11 mouse cellular contexts compared by ENCODE assay signal in the genomic region with DNA sequence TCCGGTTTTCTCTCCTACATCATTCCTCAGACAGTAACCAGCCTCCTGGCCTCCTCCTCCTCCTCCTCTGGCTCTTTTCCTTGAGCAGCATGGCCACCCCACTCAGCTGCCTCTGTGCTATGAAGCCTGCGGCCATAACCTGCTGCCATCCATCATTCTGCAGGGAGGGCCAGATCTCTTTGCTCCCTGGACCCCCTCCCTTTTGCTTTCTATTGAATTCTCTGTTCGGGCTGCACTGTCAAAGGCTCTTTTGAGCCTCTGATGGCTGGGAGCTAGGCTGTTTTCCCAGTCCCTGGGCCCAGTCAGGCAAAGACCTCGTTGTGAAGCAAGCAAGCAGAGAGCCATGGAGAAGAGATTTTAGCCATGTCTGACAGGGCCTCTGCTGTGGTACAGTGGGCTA. TPM values are rescaled to one million over a fixed set of nuclear protein-coding genes. Genes with fewer than 3 reads are reported as not detected.
DNase-seq lines count a peak whose midpoint lies in the region; ATAC-seq and TF ChIP-seq lines count a peak whose summit lies in the region.
"Had no signal": no experiment of that assay in that cellular context is flagged by ENCODE, and none has a peak within 500 bp of the region (broad histone marks: within the 10 kb centered on the region; RNA-seq: fewer than 3 reads in every experiment).

No protein-coding gene starts in this region.

- peak; percentile 9 for DNase-seq in adrenal gland, postnatal 14 days
- no peak for DNase-seq in adrenal gland, postnatal 25 days
- DNase-seq in liver, embryonic 11.5 days (ENCODE audit: low spot score) = no peak
- DNase-seq in liver, postnatal 0 days = no peak
- DNase-seq in layer of hippocampus, adult 8-10 months (ENCODE audit: low spot score in 2 of 2) = peak; percentile 43 to 62
- DNase-seq in yolk sac, embryonic 10.5 days (ENCODE audit: low spot score) = no peak
- DNase-seq: cerebellum, adult 11 months; lung, postnatal 14 days; spleen, adult 18-20 months had no signal

- H3K4me2 ChIP-seq in liver, embryonic 11.5 days = no peak overlapping the region
- H3K4me2 ChIP-seq in liver, postnatal 0 days (ENCODE audit: low read depth, low read length) = no peak overlapping the region
- H3K4me2 ChIP-seq in stomach, embryonic 15.5 days = no peak overlapping the region

- no peaks in the 10 kb centered on the region for H3K27me3 ChIP-seq in liver, embryonic 11.5 days (replicated peaks; ENCODE audit: control insufficient read depth, insufficient read depth, low read length)
- H3K27me3 ChIP-seq in liver, postnatal 0 days (ENCODE audit: insufficient read depth, low read length) = no peaks in the 10 kb centered on the region
- H3K27me3 ChIP-seq in stomach, embryonic 15.5 days (replicated peaks) = no peaks in the 10 kb centered on the region

- no peak overlapping the region for H3K4me3 ChIP-seq in liver, embryonic 11.5 days (ENCODE audit: low read depth, low read length)
- no peak overlapping the region for H3K4me3 ChIP-seq in liver, postnatal 0 days (ENCODE audit: low read depth, low read length)
- H3K4me3 ChIP-seq in stomach, embryonic 15.5 days (replicated peaks) = no peak overlapping the region

- peaks cover 14% of the 10 kb centered on the region for H3K4me1 ChIP-seq in liver, embryonic 11.5 days (replicated peaks; ENCODE audit: control insufficient read depth, insufficient read depth, low read length)
- H3K4me1 ChIP-seq in liver, postnatal 0 days (ENCODE audit: insufficient read depth) = peaks cover 3% of the 10 kb centered on the region; the same call in 1 of the 2 replicates
- H3K4me1 ChIP-seq in stomach, embryonic 15.5 days = peaks cover 14% of the 10 kb centered on the region

- no peak for TF ChIP-seq EP300 in liver, postnatal 0 days (IDR thresholded peaks at IDR 0.05; ENCODE audit: low read depth)

- H3K9me3 ChIP-seq in liver, embryonic 11.5 days (ENCODE audit: control insufficient read depth, low read length) = no peaks in the 10 kb centered on the region
- no peaks in the 10 kb centered on the region for H3K9me3 ChIP-seq in liver, postnatal 0 days (ENCODE audit: low read length)
- no peaks in the 10 kb centered on the region for H3K9me3 ChIP-seq in stomach, embryonic 15.5 days

- 50% methylated on average over 4 of the region's 4 CpGs for WGBS in liver, embryonic 11.5 days
- WGBS in liver, postnatal 0 days (ENCODE audit: insufficient replicate concordance) = 57% methylated on average over 4 of the region's 4 CpGs
- WGBS in stomach, embryonic 15.5 days = 36% methylated on average over 4 of the region's 4 CpGs

- H3K36me3 ChIP-seq in liver, embryonic 11.5 days (ENCODE audit: control insufficient read depth, insufficient read depth, low read length) = no peaks in the 10 kb centered on the region
- no peaks in the 10 kb centered on the region for H3K36me3 ChIP-seq in liver, postnatal 0 days (replicated peaks; ENCODE audit: insufficient read depth, low read length)
- no peaks in the 10 kb centered on the region for H3K36me3 ChIP-seq in stomach, embryonic 15.5 days

- no peak overlapping the region for H3K9ac ChIP-seq in liver, embryonic 11.5 days (ENCODE audit: low read depth, low read length)
- H3K9ac ChIP-seq in liver, postnatal 0 days (replicated peaks) = no peak overlapping the region
- no peak overlapping the region for H3K9ac ChIP-seq in stomach, embryonic 15.5 days

- no peak for ATAC-seq in liver, embryonic 11.5 days (replicated peaks; ENCODE audit: low FRiP score)
- ATAC-seq in liver, postnatal 0 days = no peak
- ATAC-seq in stomach, embryonic 15.5 days (ENCODE audit: insufficient read depth, low FRiP score, low read depth) = peak; percentile 16; the same call in 1 of the 2 replicates
- no peak for ATAC-seq in inflammation-experienced regulatory T-cells, adult 6 months

- TF ChIP-seq CTCF in liver, postnatal 0 days (IDR thresholded peaks at IDR 0.05; ENCODE audit: low read depth) = no peak

- H3K27ac ChIP-seq in liver, embryonic 11.5 days (ENCODE audit: low read depth, low read length) = 0 out of 2 replicates have a peak overlapping the region, but pooled peaks have one; percentile 3
- H3K27ac ChIP-seq in liver, postnatal 0 days (ENCODE audit: low read depth) = no peak overlapping the region
- H3K27ac ChIP-seq in stomach, embryonic 15.5 days = 0 out of 2 replicates have a peak overlapping the region, but pooled peaks have one; percentile 1

RNA-seq across cellular contexts. Expression of a gene that starts 18.7 kb away (rescaled TPM):
- total RNA-seq in adrenal gland, postnatal 14 days (2021) = 7.5 and 15.1 TPM in 2 replicates
- total RNA-seq in adrenal gland, postnatal 25 days (2021) = 7.8 and 11.1 TPM in 2 replicates
- polyA plus RNA-seq in liver, embryonic 11.5 days (2014; fragmentation: Nextera tagmentation; extraction: Ambion mirVana) = 4.7 and 5.2 TPM in 2 replicates
- polyA plus RNA-seq in liver, postnatal 0 days (2015; fragmentation: Nextera tagmentation; extraction: Ambion mirVana) = 0.36 and 0.51 TPM in 2 replicates
- 100 to 1,000 TPM; 494 to 515 (median 510) TPM for total RNA-seq in layer of hippocampus, adult 8-10 months (2022)
- 17.1 and 22.3 TPM in 2 replicates for polyA plus RNA-seq in stomach, embryonic 15.5 days (2015; fragmentation: Nextera tagmentation; extraction: Ambion mirVana)
- polyA plus RNA-seq in inflammation-experienced regulatory T-cells, adult 6 months (2017; shearing (Covaris generic)) = 100 to 1,000 TPM; 105 to 132 (median 111) TPM

RNA-seq across cellular contexts. Expression of a gene that starts 39.6 kb away (rescaled TPM):
- total RNA-seq in adrenal gland, postnatal 14 days (2021) = 39.1 and 48.1 TPM in 2 replicates
- 48.7 and 65.4 TPM in 2 replicates for total RNA-seq in adrenal gland, postnatal 25 days (2021)
- 33.9 and 34.4 TPM in 2 replicates for polyA plus RNA-seq in liver, embryonic 11.5 days (2014; fragmentation: Nextera tagmentation; extraction: Ambion mirVana)
- polyA plus RNA-seq in liver, postnatal 0 days (2015; fragmentation: Nextera tagmentation; extraction: Ambion mirVana) = 25.6 and 26.3 TPM in 2 replicates
- total RNA-seq in layer of hippocampus, adult 8-10 months (2022) = 10 to 100 TPM; 39.5 to 44.0 (median 43.6) TPM
- polyA plus RNA-seq in stomach, embryonic 15.5 days (2015; fragmentation: Nextera tagmentation; extraction: Ambion mirVana) = 52.3 and 56.4 TPM in 2 replicates
- 10 to 100 TPM; 34.1 to 55.2 (median 40.3) TPM for polyA plus RNA-seq in inflammation-experienced regulatory T-cells, adult 6 months (2017; shearing (Covaris generic))

Comparison
In these comparisons a context has a peak if more than half of its experiments do, and no peak if none do; other contexts are left out.
1. DNase-seq: peak in adrenal gland, postnatal 14 days (single experiment) and layer of hippocampus, adult 8-10 months (2 of 2); none in adrenal gland, postnatal 25 days (single experiment), liver, embryonic 11.5 days (single experiment), liver, postnatal 0 days (single experiment) and yolk sac, embryonic 10.5 days (single experiment).